Mouse (Mus musculus): Measurements from ENCODE around the gene Nrsn1. TPM values are rescaled to one million over a fixed set of nuclear protein-coding genes. Genes with fewer than 3 reads are reported as not detected.
"Not testable (repeated sequence)": the region's sequence is repeated elsewhere in the genome, so short reads cannot be mapped to it uniquely, and the experiment has no call there.

Gene Nrsn1
- polyA plus RNA-seq (2015; fragmentation: Nextera tagmentation; extraction: Ambion mirVana) = 4.2 and 4.8 TPM in 2 replicates

- not testable (repeated sequence) for H3K27me3 ChIP-seq (replicated peaks); H3K9ac ChIP-seq; H3K9me3 ChIP-seq; H3K4me1 ChIP-seq (replicated peaks); H3K27ac ChIP-seq; H3K36me3 ChIP-seq
- ATAC-seq = 0 out of 2 replicates have a peak, but pooled peaks have one; percentile 28
- Histone ChIP-seq H3K4me2 (replicated peaks) (peak within 1 kb of the TSS; percentile 87), H3K4me3 (replicated peaks) (peak within 1 kb of the TSS; percentile 37)
- WGBS = 66% methylated on average over 2 of the region's 2 CpGs
These were observed at the start of gene Nrsn1 for GRCm38 (mm10) chr13:25270402-25270801. TSS of gene Nrsn1 (minus strand) at chr13:25270502.

- no peaks in the 10 kb centered on the region for H3K27me3 ChIP-seq (replicated peaks)
- H3K9ac ChIP-seq = no peak overlapping the region
- no peak overlapping the region for H3K4me2 ChIP-seq (replicated peaks)
- no peaks in the 10 kb centered on the region for H3K4me1 ChIP-seq (replicated peaks)
- no peaks in the 10 kb centered on the region for H3K36me3 ChIP-seq
- WGBS = 82% methylated on average over 2 of the region's 2 CpGs
- H3K27ac ChIP-seq = no peak overlapping the region
- ATAC-seq = no peak
- H3K9me3 ChIP-seq = no peaks in the 10 kb centered on the region
- no peak overlapping the region for H3K4me3 ChIP-seq (replicated peaks)
These were observed 41.8 kb upstream of the Nrsn1 start for GRCm38 (mm10) chr13:25312059-25312458.

- no peak overlapping the region for H3K4me2 ChIP-seq (replicated peaks)
- H3K4me1 ChIP-seq (replicated peaks) = no peaks in the 10 kb centered on the region
- no peak overlapping the region for H3K9ac ChIP-seq
- H3K27me3 ChIP-seq (replicated peaks) = no peaks in the 10 kb centered on the region
- no peaks in the 10 kb centered on the region for H3K36me3 ChIP-seq
- no peak for ATAC-seq
- H3K9me3 ChIP-seq = no peaks in the 10 kb centered on the region
- H3K4me3 ChIP-seq (replicated peaks) = no peak overlapping the region
- no peak overlapping the region for H3K27ac ChIP-seq
These were observed 39.8 kb upstream of the Nrsn1 start for GRCm38 (mm10) chr13:25310068-25310467.

- no peak overlapping the region for H3K9ac ChIP-seq
- H3K4me1 ChIP-seq (replicated peaks) = no peaks in the 10 kb centered on the region
- ATAC-seq = no peak
- H3K36me3 ChIP-seq = no peaks in the 10 kb centered on the region
- no peaks in the 10 kb centered on the region for H3K27me3 ChIP-seq (replicated peaks)
- WGBS = 79% methylated on average over 1 of the region's 1 CpGs
- H3K27ac ChIP-seq = no peak overlapping the region
- H3K9me3 ChIP-seq = no peaks in the 10 kb centered on the region
- H3K4me3 ChIP-seq (replicated peaks) = no peak overlapping the region
- H3K4me2 ChIP-seq (replicated peaks) = no peak overlapping the region
These were observed 18.4 kb upstream of the Nrsn1 start for GRCm38 (mm10) chr13:25288736-25289135.

- no peaks in the 10 kb centered on the region for H3K27me3 ChIP-seq (replicated peaks)
- WGBS = 57% methylated on average over 5 of the region's 5 CpGs
- H3K4me2 ChIP-seq (replicated peaks) = no peak overlapping the region
- H3K4me3 ChIP-seq (replicated peaks) = no peak overlapping the region
- H3K36me3 ChIP-seq = no peaks in the 10 kb centered on the region
- ATAC-seq = no peak
- H3K27ac ChIP-seq = no peak overlapping the region
- H3K4me1 ChIP-seq (replicated peaks) = no peaks in the 10 kb centered on the region
- H3K9ac ChIP-seq = no peak overlapping the region
- no peaks in the 10 kb centered on the region for H3K9me3 ChIP-seq
These were observed 4.7 kb upstream of the Nrsn1 start for GRCm38 (mm10) chr13:25274934-25275565.

- H3K4me1 ChIP-seq (replicated peaks) = peaks cover 5% of the 10 kb centered on the region; the same call in 1 of the 2 replicates
- WGBS = 57% methylated on average over 4 of the region's 4 CpGs
- H3K9ac ChIP-seq = no peak overlapping the region
- H3K27me3 ChIP-seq (replicated peaks) = no peaks in the 10 kb centered on the region
- H3K4me2 ChIP-seq (replicated peaks) = no peak overlapping the region
- no peak overlapping the region for H3K4me3 ChIP-seq (replicated peaks)
- no peaks in the 10 kb centered on the region for H3K9me3 ChIP-seq
- no peaks in the 10 kb centered on the region for H3K36me3 ChIP-seq
- no peak for ATAC-seq
- no peak overlapping the region for H3K27ac ChIP-seq
These were observed 1.9 kb upstream of the Nrsn1 start for GRCm38 (mm10) chr13:25272189-25272588.

- no peak overlapping the region for H3K9ac ChIP-seq
- peak; percentile 94 for ATAC-seq
These were observed 583 bp downstream of the Nrsn1 start for GRCm38 (mm10) chr13:25269569-25270268.

GRCm38 (mm10) chr13:25269039-25269438 lies 1.3 kb downstream of the Nrsn1 start:
- H3K4me1 ChIP-seq (replicated peaks) = peaks cover 5% of the 10 kb centered on the region; the same call in 1 of the 2 replicates
- no peak overlapping the region for H3K4me3 ChIP-seq (replicated peaks)
- H3K27me3 ChIP-seq (replicated peaks) = no peaks in the 10 kb centered on the region
- peak; percentile 81 for ATAC-seq
- no peak overlapping the region for H3K27ac ChIP-seq
- H3K9me3 ChIP-seq = no peaks in the 10 kb centered on the region
- WGBS = 16% methylated on average over 2 of the region's 2 CpGs
- H3K36me3 ChIP-seq = no peaks in the 10 kb centered on the region
- H3K4me2 ChIP-seq (replicated peaks) = no peak overlapping the region; the same call in 1 of the 2 replicates
- no peak overlapping the region for H3K9ac ChIP-seq

More at GRCm38 (mm10) chr13:25269569-25270268, 583 bp downstream of the Nrsn1 start:
- H3K27ac ChIP-seq = no peak overlapping the region
- H3K27me3 ChIP-seq (replicated peaks) = no peaks in the 10 kb centered on the region
- peak overlapping the region; percentile 87 for H3K4me2 ChIP-seq (replicated peaks)
- H3K9me3 ChIP-seq = no peaks in the 10 kb centered on the region
- H3K36me3 ChIP-seq = no peaks in the 10 kb centered on the region
- WGBS = 3% methylated on average over 35 of the region's 42 CpGs
- peak overlapping the region; percentile 37 for H3K4me3 ChIP-seq (replicated peaks)
- H3K4me1 ChIP-seq (replicated peaks) = peaks cover 5% of the 10 kb centered on the region; the same call in 1 of the 2 replicates

GRCm38 (mm10) chr13:25262748-25263147 lies 7.6 kb downstream of the Nrsn1 start:
- H3K4me1 ChIP-seq (replicated peaks) = no peaks in the 10 kb centered on the region
- H3K4me2 ChIP-seq (replicated peaks) = no peak overlapping the region
- no peak overlapping the region for H3K4me3 ChIP-seq (replicated peaks)
- H3K9me3 ChIP-seq = no peaks in the 10 kb centered on the region
- H3K36me3 ChIP-seq = no peaks in the 10 kb centered on the region
- no peak overlapping the region for H3K27ac ChIP-seq
- no peak for ATAC-seq
- 80% methylated on average over 4 of the region's 4 CpGs for WGBS
- H3K27me3 ChIP-seq (replicated peaks) = no peaks in the 10 kb centered on the region
- no peak overlapping the region for H3K9ac ChIP-seq

- Histone ChIP-seq H3K36me3 (no peaks in the 10 kb centered on the region), H3K4me3 (replicated peaks) (no peak overlapping the region), H3K9me3 (no peaks in the 10 kb centered on the region), H3K27ac (no peak overlapping the region), H3K4me2 (replicated peaks) (no peak overlapping the region), H3K9ac (no peak overlapping the region), H3K4me1 (replicated peaks) (no peaks in the 10 kb centered on the region), H3K27me3 (replicated peaks) (no peaks in the 10 kb centered on the region)
- WGBS = 84% methylated on average over 6 of the region's 6 CpGs
- ATAC-seq = no peak
These were observed 12.7 kb downstream of the Nrsn1 start for GRCm38 (mm10) chr13:25257608-25258007.

GRCm38 (mm10) chr13:25254478-25255263 lies 15.6 kb downstream of the Nrsn1 start:
- Histone ChIP-seq H3K27ac (no peak overlapping the region), H3K36me3 (no peaks in the 10 kb centered on the region)

GRCm38 (mm10) chr13:25251893-25252292 lies 18.4 kb downstream of the Nrsn1 start:
- Histone ChIP-seq H3K4me1 (replicated peaks) (no peaks in the 10 kb centered on the region), H3K36me3 (no peaks in the 10 kb centered on the region), H3K27ac (no peak overlapping the region), H3K4me2 (replicated peaks) (no peak overlapping the region), H3K9me3 (no peaks in the 10 kb centered on the region), H3K9ac (no peak overlapping the region), H3K27me3 (replicated peaks) (no peaks in the 10 kb centered on the region), H3K4me3 (replicated peaks) (no peak overlapping the region)
- WGBS = 92% methylated on average over 1 of the region's 1 CpGs
- no peak for ATAC-seq

More at GRCm38 (mm10) chr13:25254478-25255263, 15.6 kb downstream of the Nrsn1 start:
- Histone ChIP-seq H3K27me3 (replicated peaks) (no peaks in the 10 kb centered on the region), H3K9ac (no peak overlapping the region), H3K4me3 (replicated peaks) (no peak overlapping the region), H3K9me3 (no peaks in the 10 kb centered on the region), H3K4me1 (replicated peaks) (no peaks in the 10 kb centered on the region), H3K4me2 (replicated peaks) (no peak overlapping the region)
- WGBS = 59% methylated on average over 9 of the region's 9 CpGs
- peak; percentile 65 for ATAC-seq
